Mouse (Mus musculus) thymus, postnatal 36 days (tissue): Measurements from ENCODE around the gene Rb1.

Experiments
- DNase-seq, 2 experiments: peaks; one replicate each; pipeline ENCODE4 v3.0.0; 2022; ENCODE audit warnings: mixed read lengths in 2 of 2

Gene Rb1

DNA sequence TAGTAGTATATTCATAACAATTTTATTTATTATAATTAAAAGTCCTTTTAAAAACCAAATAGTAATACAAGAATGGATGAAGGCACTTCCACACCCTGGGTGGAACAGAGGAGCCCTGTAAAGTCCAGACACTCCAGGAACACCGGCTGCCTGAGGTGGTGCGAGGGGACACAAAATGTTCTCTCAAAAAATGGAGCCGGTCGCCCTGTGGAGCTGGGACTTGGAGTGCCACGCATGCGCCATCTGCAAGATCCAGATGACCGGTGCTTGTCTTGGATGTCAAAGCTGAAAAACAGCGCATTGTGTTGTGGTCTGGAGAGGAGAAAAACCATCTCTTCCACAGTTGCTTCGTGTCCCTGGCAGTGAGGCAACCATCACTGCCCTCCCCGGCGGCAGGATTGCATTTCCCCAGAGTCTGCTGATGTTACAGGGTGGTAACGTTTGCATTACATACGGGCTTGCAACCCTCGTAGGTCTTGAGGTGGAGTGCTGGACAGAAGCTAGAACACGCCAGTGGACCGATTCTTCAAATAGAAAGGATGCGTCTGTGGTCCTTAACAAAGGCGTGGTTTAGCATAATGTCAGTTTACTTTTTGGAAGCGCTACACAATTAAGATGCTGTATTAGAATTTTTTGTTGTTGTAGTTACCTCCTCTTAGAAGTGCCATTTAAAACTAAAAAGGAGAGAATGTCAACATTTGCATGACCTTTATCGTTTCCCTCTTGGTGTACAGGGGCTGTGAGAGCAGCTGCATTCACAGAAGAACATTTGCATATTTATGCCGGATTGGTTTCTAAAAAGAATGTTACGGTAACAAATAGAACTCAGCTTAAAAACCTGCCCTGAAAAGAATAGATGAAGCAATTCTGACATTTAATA is 9.5 kb upstream of the Rb1 start:
- DNase-seq, result no peak

DNA sequence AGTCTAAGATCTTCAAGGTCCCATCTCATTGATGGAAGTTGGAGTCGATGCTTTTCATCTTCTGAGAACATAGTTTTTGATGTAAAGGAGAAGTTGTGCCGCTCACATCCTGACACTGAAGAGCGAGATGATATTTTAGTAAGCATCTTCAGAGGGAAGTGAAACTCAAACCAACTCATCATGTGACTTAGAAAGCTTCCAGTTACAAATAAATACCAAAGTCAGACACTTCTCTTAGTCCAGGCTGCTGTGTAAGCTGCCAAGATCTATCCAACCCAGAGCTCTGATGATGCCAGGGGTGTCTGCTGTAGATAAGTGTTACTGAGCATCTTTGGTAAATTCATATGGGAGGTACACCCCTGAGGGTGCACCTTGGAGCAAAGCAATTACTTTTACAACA is 8.3 kb upstream of the Rb1 start:
- no peak for DNase-seq

DNA sequence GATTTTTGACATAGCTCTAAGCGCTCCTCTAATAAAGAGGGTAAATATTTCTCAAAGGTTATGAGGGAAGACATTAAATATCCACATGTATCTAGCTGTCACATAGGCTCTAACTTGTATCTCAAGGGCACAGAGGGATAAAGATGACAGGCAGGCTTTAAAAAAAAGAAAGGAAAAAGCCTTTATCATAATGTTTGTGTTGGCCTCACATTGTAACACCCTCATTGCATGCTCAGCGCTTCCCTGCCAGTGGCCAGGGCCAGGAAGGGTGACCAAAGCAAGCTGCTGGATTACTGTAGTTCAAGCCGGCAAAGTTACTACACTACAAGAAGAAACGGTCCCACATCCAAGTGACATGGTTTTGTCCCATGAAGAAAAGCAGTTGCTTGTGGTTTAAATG is 5.8 kb upstream of the Rb1 start:
- no peak for DNase-seq

DNA sequence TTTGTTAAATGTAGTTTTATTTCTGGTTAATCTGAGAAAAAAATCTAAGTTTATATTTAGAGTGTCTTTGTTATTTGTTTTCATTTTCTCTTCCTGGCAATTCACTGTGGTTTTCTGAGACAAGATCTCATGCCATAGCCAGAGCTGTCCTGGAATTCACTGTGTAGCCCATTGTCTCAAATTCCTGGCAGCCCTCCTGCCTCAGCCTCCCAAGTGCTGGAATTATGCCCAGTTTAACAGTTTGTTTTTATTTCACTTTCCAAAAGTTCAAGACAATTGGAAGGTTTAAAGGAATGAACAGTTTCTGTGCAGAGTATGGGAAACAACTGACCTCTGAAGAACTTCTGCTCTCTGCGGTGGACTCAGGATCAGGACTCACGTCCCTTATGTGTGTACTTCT is 4.2 kb upstream of the Rb1 start:
- DNase-seq, result no peak

DNA sequence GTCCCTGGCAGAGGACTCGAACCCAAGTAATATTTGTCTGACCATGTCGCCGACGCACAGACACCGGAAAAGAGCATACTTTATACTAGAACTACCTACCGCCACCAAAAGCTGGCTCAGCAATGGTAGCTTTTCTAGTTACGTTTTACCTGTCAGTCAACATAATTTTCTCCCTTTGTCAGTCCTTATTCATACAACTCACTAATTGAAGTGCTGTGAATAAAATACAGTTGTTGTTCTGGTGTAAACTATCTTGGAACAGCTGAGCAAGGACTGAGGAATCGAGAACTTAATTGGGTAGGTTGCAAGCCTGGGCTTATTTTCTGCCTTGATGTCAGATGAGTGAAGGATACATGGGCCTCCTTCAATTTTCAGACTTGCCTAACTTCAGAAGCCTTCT is 889 bp upstream of the Rb1 start:
- DNase-seq, result no peak

DNA sequence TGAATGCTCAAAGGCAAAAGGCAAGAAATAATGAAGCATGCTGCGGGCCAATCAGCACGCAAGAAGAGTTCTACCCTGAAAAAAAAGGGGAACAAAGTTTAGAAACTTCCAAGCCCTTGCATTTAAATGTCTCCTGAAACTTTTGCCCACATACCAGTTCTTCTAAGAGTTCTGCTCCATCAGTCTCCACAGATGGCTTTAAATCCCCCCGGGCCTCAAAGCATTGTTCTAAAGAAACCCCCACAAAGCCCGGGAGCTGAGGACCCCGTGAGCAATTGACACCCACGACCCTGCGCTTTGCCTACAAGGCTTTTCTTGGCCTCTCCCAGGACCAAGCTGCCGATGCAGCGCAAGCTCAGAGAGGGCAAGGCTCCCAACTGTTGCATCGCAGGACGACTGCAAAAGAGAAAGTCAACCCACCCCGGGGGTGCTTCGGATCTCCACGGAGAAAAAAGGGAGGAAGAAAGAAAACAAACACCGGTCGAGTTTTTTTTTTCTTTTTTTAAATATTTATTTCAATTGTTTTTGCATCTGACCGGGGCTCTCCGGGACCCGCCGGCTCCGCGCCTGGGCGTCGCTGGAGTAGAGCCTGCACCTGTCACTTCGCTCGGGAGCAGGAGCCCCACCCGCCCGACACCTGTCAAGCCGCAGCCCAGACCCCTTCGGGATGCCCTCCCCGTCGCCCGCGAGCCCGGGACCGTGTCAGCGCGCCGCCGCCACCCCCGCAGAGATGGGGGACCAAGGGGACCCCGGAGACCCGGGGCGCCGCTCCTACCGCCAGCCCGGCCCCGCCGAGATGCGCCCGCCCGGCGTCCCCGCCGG is 777 bp downstream of the Rb1 start:
- peak; percentile 70 to 81 for DNase-seq

DNA sequence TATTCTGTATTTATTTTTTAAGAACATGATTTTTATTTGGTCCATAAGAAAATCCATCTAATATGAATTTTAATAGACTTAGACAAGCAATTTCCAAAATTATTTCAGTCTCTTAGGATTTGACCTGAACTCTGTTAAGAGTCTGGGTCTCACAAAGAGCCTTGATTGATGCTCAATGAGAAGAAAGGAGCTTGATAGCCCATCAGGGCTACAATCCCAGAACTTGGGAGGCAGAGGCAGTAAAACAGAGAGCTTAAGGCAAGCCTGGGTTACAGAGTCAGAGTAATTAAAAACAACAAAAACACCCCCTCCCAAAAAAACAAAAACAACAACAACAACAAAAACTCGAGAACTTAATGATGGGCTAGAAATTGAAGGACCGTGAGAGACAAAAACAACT is 1.7 kb downstream of the Rb1 start:
- no peak for DNase-seq

DNA sequence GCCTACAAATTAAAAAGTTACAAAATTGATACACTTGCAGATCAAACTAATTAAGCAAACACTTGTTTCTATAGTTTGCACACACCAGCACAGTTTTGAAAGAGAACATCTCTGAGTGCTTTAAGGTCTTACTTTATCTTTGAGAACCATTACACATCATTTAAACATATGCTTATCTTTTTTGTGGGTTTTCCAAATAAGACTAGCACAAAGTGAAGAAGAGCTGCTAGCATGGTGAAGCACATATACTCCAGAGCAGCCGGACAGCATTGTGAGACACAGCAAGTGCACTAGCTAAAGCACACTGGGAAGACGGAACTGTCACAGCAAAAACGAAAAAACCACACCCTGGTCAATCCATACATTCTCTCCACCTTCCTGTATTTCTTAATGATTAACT is 3.5 kb downstream of the Rb1 start:
- DNase-seq, result no peak

DNA sequence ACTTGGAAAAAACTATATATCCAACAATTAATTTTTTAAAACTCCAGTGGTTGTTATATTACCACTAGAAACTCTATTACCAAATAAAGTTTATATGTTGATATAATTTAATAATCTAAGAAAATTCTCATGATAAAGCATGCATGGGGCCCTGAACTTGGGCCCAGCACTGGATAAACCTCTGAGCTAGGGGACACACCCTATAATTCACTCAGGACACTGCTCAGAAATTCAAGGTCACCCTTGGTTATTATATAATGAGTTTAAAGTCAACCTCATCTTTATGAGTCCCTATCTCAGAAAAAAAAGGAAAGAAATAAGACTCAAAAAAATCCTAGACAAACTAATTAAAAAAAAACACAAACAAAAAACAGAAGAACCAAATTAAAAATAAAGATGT is 8.7 kb downstream of the Rb1 start:
- DNase-seq, result no peak

DNA sequence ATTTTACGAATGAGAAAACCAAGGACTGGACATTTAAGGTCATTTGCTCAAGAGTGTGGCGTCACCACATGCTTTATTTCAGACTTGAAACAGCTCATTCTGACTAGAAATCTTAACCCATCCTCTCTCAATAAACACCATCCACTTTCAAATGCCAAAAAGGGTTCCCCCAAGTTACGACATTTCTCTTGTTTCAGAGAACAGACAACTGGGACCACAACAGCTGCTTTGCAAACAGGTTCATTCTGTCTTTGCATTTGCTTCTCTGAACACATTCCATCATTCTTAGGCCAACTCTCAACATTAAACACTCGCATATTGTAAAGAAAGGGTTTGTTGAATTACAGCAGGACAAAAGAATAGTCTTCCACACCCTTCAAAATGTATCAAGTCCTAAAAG is 11.8 kb downstream of the Rb1 start:
- DNase-seq, result no peak

DNA sequence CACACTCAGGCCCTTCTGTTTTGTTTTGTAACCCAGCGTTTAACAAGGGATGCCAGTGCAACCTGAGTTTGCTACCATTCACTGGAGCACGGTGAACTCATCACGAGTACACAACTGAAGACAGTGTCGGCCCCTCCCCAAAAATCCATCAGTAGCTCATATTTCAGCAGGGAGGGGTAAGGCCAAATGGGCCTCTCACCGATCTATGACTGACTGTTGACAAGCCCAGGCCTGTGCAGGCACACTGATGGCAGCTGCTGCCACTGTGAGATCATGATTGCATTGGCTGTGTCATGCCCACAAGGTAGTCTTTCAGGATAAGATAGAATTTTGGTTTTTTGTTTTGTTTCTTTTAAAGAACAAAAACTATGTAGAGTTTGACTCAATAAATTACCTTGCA is 12.2 kb downstream of the Rb1 start:
- no peak for DNase-seq

DNA sequence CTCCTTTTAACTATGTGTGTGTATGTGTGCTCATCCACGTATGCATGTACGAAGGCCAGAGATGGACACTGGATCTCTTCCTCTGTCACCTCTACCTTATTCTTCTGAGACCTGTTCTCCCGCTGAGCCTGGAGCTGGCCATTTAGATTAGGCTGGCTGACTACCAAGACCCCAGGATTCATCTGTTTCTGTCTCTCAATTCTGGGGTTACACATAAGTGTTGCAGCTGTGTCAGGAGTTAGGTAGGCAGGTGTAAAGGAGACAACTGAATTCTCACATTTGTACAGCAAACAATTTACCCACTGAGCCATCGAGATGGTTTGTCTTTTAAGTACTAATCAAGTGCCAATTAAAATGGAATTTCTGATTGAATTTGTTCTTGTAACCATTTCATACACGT is 12.7 kb downstream of the Rb1 start:
- DNase-seq, result no peak

DNA sequence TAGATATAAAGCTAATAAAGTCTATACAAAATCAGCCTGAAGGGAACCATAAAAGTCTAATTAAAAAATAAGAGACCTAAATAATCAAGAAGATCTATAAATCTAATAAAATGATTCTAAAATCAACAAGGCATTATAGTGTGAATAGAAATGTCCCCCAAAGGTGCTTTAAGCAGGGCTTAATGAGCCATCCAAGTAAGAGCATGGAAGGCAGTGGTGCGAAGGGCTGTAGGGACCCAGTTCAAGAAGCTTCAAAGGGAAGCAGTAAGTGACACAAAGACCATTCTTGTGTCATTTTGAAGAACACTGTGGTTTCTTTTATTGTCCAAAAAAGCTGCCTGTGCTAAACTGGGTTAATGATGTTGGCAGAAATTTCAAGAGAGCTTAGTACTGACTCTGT is 18.1 kb downstream of the Rb1 start:
- no peak for DNase-seq

DNA sequence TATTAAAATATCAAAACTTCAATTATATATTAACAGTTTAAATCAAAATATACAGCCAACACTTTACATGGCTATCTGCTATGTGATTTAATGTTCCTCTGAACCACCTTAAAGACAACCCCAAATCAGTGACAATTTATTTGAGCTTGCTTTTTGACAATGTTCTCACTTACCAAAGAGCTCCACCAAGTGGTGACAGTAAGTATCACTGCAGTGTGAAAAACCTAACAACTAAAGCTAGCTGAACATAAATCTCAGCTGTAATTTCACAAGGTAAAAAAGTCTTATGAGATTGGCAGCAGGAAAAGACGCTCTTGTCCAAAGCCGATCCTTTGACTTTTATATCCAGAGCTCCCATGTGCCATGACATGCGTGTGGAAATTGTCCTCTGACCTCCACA is 22.4 kb downstream of the Rb1 start:
- peak in 1 of 2 experiments; percentile 46 for DNase-seq

DNA sequence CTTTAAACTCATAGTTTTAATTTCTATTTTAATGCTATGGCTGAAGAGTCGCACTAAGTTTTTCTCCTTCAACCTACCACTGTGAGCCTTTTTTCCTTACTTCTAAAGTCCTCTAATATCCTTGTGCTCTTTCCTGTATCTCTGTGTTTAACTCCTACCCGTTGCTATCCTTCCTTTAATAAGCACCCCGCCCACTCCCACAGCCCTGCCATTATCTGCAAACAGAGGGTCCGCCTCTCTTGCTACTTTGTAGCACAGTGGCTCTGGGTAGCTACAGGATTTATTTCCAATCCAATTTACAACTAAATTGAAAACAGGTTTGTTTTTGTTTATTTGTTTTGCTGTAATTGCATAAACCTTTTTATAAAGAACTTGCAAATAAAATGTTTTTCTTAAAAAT is 23.8 kb downstream of the Rb1 start:
- DNase-seq, result no peak

DNA sequence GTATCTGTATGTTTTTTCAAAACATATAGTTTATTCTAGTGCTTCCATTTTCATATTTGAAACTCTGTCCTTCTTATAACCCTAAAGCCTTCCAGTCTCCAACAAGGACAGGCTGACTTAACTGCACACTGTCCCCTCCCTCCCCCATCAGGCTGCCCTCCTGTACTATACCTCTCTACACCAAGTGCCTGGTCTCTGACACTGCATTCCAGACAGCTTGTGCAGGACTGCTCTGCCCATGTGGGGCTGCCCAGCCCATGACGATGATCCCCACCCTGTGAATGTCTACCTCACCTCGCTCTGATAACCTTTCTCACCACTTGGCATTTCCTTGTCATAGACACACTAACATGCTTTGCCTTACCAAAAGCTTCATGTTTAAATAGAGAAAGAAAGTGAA is 30.1 kb downstream of the Rb1 start:
- DNase-seq, result no peak

DNA sequence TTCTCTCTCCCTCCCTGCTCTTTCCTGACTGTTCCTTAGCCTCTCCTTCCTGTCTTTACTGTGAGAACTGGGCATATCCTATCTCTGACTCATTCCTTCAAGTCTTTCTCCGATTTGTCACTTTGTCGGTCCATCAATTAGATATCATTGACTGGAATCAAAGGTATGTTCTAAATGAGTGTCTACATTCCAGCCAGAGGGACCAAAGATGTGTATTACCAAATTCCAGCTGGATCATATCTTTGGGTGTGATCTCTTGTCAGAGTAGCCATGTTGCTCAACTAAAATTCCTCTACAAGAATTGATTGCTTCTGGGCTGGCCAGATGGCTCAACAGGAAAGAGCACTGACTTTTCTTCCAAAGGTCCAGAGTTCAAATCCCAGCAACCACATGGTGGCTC is 32.0 kb downstream of the Rb1 start:
- DNase-seq, result no peak

DNA sequence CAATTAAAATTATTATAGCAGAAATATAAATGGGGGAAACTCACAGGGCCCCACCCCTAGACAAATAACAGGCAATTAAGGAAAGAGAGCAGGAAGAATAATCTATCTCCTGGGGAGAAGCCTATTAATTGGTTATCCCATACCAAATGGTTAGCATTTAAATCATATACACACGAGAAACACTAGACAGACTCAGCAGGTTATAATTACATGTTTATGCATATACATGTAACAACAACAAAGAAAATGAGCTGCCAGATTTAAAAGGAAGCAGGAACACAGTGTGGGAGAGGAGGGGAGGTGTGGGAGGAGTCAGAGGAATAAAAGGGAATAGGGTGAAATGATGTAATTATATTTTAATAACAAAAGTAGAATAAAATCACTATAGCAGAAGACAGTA is 33.2 kb downstream of the Rb1 start:
- DNase-seq, result no peak

DNA sequence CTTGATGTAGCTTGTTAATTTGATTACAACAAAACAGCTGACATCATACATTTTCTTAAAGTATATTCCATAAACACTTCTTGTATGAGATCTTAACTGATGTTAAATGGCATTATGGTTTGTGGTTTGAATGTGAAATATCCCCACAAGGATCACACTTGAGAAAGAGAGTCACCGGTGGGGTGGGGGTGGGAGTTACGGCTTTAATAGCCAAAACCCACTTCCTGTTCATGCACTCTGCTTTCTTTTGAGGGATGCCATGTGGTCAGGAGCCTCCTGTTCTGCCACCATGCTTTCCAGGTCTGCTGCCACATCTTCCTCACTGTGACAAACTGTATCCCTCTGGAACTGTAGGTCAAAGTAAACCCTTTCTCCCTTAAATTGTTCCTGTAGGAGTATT is 35.7 kb downstream of the Rb1 start:
- no peak for DNase-seq

DNA sequence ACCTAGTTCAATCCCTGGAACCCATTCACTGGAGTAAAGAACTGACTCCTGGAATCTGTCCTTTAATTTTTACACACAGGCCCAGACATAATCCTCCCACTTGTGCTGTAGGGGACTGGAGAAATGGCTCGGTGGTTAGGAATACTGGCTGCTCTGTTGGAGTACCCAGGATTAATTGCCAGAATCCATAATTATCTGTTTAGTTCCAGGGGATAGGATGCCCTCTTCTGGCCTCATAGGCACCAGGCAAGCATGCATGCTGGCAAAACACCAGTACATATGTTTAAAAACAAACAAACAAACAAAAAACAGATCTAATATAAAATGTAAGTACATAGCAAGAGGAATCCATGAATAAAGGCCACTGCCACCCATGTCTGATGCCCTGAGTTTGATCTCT is 44.6 kb downstream of the Rb1 start:
- DNase-seq, result no peak

DNA sequence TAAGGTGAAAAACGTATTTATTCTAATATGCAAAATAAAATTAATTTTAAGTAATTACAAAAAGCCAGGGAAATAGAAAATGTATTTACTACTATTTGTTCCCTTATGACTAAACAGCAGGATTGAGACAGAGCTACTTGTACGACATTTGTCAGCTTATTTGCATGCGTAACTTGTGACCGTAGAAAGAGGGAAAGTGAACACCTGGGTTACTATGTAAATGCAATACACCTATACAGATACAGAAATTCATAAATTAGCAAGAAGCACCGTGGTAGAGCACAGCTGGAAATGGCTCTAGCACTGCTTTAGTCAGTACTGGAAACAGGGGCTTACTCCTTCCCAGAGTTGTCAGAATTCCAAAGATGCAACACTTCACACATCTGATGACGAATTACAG is 46.5 kb downstream of the Rb1 start:
- no peak for DNase-seq

DNA sequence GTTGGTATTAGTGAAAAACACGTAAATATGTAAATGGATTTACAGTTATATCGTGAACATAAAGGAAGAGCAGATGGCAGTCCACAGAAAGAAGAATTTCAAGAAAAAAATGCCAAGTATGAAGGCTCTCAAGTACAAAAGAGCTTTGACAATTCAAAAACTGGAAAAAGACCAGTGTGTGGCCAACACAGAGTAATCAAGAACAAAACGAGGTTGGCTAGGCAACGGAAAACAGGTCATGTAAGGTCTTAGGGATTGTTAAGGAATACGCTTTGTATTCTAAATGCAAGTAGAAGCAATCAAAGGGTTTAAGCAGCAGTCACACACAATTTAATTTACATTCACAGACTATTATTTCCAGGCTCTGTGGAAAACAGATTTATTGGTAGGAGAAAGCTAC is 53.8 kb downstream of the Rb1 start:
- no peak for DNase-seq

DNA sequence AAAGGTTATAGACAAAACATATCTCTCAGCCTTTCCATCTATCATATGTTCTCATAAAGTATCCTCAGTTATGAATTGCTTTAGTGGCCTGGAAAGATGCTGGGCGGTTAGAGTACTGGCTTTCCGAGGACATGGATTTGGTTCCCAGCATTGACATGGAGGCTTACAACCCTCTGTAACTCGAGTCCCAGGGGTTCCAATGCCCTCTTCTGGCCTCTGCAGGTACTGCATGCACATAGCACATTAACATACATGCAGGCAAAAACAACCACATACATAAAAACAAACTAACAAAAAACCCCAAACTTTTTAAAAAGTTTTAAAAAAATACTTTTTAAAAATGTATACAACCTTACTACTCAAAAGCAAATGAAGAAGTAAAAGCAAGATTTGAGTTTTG is 59.5 kb downstream of the Rb1 start:
- DNase-seq, result peak; percentile 48 to 52

DNA sequence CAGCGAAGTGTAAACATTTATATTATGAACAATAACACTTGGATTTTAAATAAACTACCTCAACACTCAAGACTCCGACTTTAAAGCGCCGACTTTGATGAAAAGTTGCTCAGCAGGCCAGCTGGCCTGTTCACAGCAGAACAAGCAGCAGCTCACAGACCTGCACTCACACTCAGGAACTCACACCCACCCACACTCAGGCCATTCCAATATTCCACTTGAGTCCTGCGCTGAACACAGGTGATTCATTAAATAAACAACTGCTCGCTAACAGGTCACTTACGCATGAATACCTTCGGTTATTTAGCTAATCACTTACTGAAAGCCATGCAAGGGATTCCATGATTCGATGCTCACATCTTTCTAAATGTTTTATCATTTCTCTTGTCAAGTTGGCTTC is 63.4 kb downstream of the Rb1 start:
- DNase-seq, result no peak
